Mouse (Mus musculus): ENCODE measurements around the gene Cd164l2.
A peak's percentile ranks its signal among the peaks of the same experiment; 100 is the strongest.

Gene Cd164l2

GRCm38 (mm10) chr4:133195014-133195413 is 16.9 kb upstream of the Cd164l2 start:
- no peak for DNase-seq (ENCODE audit: low spot score in 2 of 2)

GRCm38 (mm10) chr4:133196136-133196535 is 15.8 kb upstream of the Cd164l2 start:
- DNase-seq (ENCODE audit: low spot score in 2 of 2) = no peak

- DNase-seq (ENCODE audit: low spot score in 2 of 2) = no peak
These were observed 15.1 kb upstream of the Cd164l2 start for GRCm38 (mm10) chr4:133196852-133197251.

- DNase-seq (ENCODE audit: low spot score in 2 of 2) = no peak
These were observed 14.6 kb upstream of the Cd164l2 start for GRCm38 (mm10) chr4:133197355-133197754.

- no peak for DNase-seq (ENCODE audit: low spot score in 2 of 2)
These were observed 14.1 kb upstream of the Cd164l2 start for GRCm38 (mm10) chr4:133197801-133198286.

GRCm38 (mm10) chr4:133198337-133199180 is 13.4 kb upstream of the Cd164l2 start:
- DNase-seq (ENCODE audit: low spot score in 2 of 2) = no peak

GRCm38 (mm10) chr4:133199743-133200142 is 12.2 kb upstream of the Cd164l2 start:
- DNase-seq (ENCODE audit: low spot score in 2 of 2) = no peak

- no peak for DNase-seq (ENCODE audit: low spot score in 2 of 2)
These were observed 11.6 kb upstream of the Cd164l2 start for GRCm38 (mm10) chr4:133200343-133200742.

GRCm38 (mm10) chr4:133201006-133201771 is 10.7 kb upstream of the Cd164l2 start:
- no peak for DNase-seq (ENCODE audit: low spot score in 2 of 2)

GRCm38 (mm10) chr4:133202254-133202653 is 9.7 kb upstream of the Cd164l2 start:
- DNase-seq (ENCODE audit: low spot score in 2 of 2) = no peak

GRCm38 (mm10) chr4:133203591-133203990 is 8.3 kb upstream of the Cd164l2 start:
- DNase-seq (ENCODE audit: low spot score in 2 of 2) = no peak

GRCm38 (mm10) chr4:133204379-133204778 is 7.6 kb upstream of the Cd164l2 start:
- no peak for DNase-seq (ENCODE audit: low spot score in 2 of 2)

GRCm38 (mm10) chr4:133209366-133209765 is 2.6 kb upstream of the Cd164l2 start:
- no peak for DNase-seq (ENCODE audit: low spot score in 2 of 2)

GRCm38 (mm10) chr4:133210023-133210787 is 1.7 kb upstream of the Cd164l2 start:
- no peak for DNase-seq (ENCODE audit: low spot score in 2 of 2)

GRCm38 (mm10) chr4:133210788-133211390 is 1.0 kb upstream of the Cd164l2 start:
- no peak for DNase-seq (ENCODE audit: low spot score in 2 of 2)

- peak; percentile 68 to 74 for DNase-seq (ENCODE audit: low spot score in 2 of 2)
These were observed 784 bp downstream of the Cd164l2 start for GRCm38 (mm10) chr4:133212562-133213267.

- peak in 1 of 2 experiments; percentile 55 for DNase-seq (ENCODE audit: low spot score in 2 of 2)
These were observed 1.3 kb downstream of the Cd164l2 start for GRCm38 (mm10) chr4:133213268-133213590.

GRCm38 (mm10) chr4:133213661-133214060 is 1.7 kb downstream of the Cd164l2 start:
- DNase-seq (ENCODE audit: low spot score in 2 of 2) = no peak

- no peak for DNase-seq (ENCODE audit: low spot score in 2 of 2)
These were observed 5.7 kb downstream of the Cd164l2 start for GRCm38 (mm10) chr4:133217641-133218040.

- DNase-seq (ENCODE audit: low spot score in 2 of 2) = no peak
These were observed 6.8 kb downstream of the Cd164l2 start for GRCm38 (mm10) chr4:133218745-133219144.

GRCm38 (mm10) chr4:133220656-133221055 is 8.7 kb downstream of the Cd164l2 start:
- no peak for DNase-seq (ENCODE audit: low spot score in 2 of 2)

Measured in right cerebral cortex, postnatal 36 days (tissue).